24 mouse cellular contexts compared by ENCODE assay signal in genomic region chr8:8758283-8758682, GRCm38 (mm10).
DNase-seq lines count a peak whose midpoint lies in the region; ATAC-seq and TF ChIP-seq lines count a peak whose summit lies in the region.
"Had no signal": no experiment of that assay in that cellular context is flagged by ENCODE, and none has a peak within 500 bp of the region (broad histone marks: within the 10 kb centered on the region; RNA-seq: fewer than 3 reads in every experiment).

No protein-coding gene starts in this region.

- no peak overlapping the region for H3K27ac ChIP-seq in embryonic facial prominence, embryonic 14.5 days (replicated peaks; ENCODE audit: low read depth, low read length)
- no peak overlapping the region for H3K27ac ChIP-seq in embryonic facial prominence, embryonic 10.5 days (replicated peaks)
- H3K27ac ChIP-seq in lung, embryonic 16.5 days (ENCODE audit: low read length) = no peak overlapping the region
- H3K27ac ChIP-seq in midbrain, embryonic 11.5 days (ENCODE audit: low read depth, low read length) = no peak overlapping the region
- H3K27ac ChIP-seq in midbrain, postnatal 0 days (ENCODE audit: low read depth, low read length) = no peak overlapping the region
- H3K27ac ChIP-seq: embryonic facial prominence, embryonic 13.5 days; forebrain, embryonic 13.5 days; forebrain, embryonic 15.5 days had no signal

- H3K4me3 ChIP-seq in embryonic facial prominence, embryonic 14.5 days (ENCODE audit: low read depth, low read length) = no peak overlapping the region
- H3K4me3 ChIP-seq in embryonic facial prominence, embryonic 10.5 days = no peak overlapping the region
- no peak overlapping the region for H3K4me3 ChIP-seq in lung, embryonic 16.5 days (ENCODE audit: low read length)
- no peak overlapping the region for H3K4me3 ChIP-seq in midbrain, embryonic 11.5 days (ENCODE audit: low read depth, low read length)
- H3K4me3 ChIP-seq in midbrain, postnatal 0 days (ENCODE audit: low read depth, low read length) = no peak overlapping the region
- H3K4me3 ChIP-seq: embryonic facial prominence, embryonic 13.5 days; forebrain, embryonic 13.5 days; forebrain, embryonic 15.5 days had no signal

- no peaks in the 10 kb centered on the region for H3K27me3 ChIP-seq in embryonic facial prominence, embryonic 14.5 days (replicated peaks; ENCODE audit: control insufficient read depth, insufficient read depth, low read length)
- no peaks in the 10 kb centered on the region for H3K27me3 ChIP-seq in embryonic facial prominence, embryonic 10.5 days (replicated peaks; ENCODE audit: low read depth, poor library complexity, severe bottlenecking)
- no peaks in the 10 kb centered on the region for H3K27me3 ChIP-seq in lung, embryonic 16.5 days (ENCODE audit: control insufficient read depth, insufficient read depth, low read depth, low read length)
- no peaks in the 10 kb centered on the region for H3K27me3 ChIP-seq in midbrain, embryonic 11.5 days (ENCODE audit: control insufficient read depth, insufficient read depth, low read length)
- H3K27me3 ChIP-seq in midbrain, postnatal 0 days (ENCODE audit: insufficient read depth, low read length) = no peaks in the 10 kb centered on the region
- H3K27me3 ChIP-seq: CH12.LX; embryonic facial prominence, embryonic 13.5 days; forebrain, embryonic 13.5 days; forebrain, embryonic 15.5 days had no signal

- no peak for TF ChIP-seq CTCF in midbrain, postnatal 0 days (IDR thresholded peaks at IDR 0.05)

- H3K9me3 ChIP-seq in embryonic facial prominence, embryonic 14.5 days (ENCODE audit: control insufficient read depth, low read length) = no peaks in the 10 kb centered on the region
- no peaks in the 10 kb centered on the region for H3K9me3 ChIP-seq in embryonic facial prominence, embryonic 10.5 days
- no peaks in the 10 kb centered on the region for H3K9me3 ChIP-seq in lung, embryonic 16.5 days (ENCODE audit: control insufficient read depth, low read length)
- H3K9me3 ChIP-seq in midbrain, embryonic 11.5 days (ENCODE audit: control insufficient read depth, low read length) = no peaks in the 10 kb centered on the region
- H3K9me3 ChIP-seq in midbrain, postnatal 0 days (ENCODE audit: low read length) = no peaks in the 10 kb centered on the region
- H3K9me3 ChIP-seq: embryonic facial prominence, embryonic 13.5 days; forebrain, embryonic 13.5 days; forebrain, embryonic 15.5 days; G1E had no signal

- WGBS in embryonic facial prominence, embryonic 14.5 days = 64% methylated on average over 8 of the region's 8 CpGs
- 87% methylated on average over 8 of the region's 8 CpGs for WGBS in embryonic facial prominence, embryonic 10.5 days
- WGBS in lung, embryonic 16.5 days = 38% methylated on average over 8 of the region's 8 CpGs
- WGBS in midbrain, embryonic 11.5 days = 85% methylated on average over 8 of the region's 8 CpGs
- WGBS in midbrain, postnatal 0 days = 81% methylated on average over 8 of the region's 8 CpGs

- H3K4me2 ChIP-seq in embryonic facial prominence, embryonic 14.5 days (ENCODE audit: low read depth, low read length) = no peak overlapping the region
- H3K4me2 ChIP-seq in lung, embryonic 16.5 days (ENCODE audit: low read depth, low read length) = no peak overlapping the region
- H3K4me2 ChIP-seq in midbrain, embryonic 11.5 days = no peak overlapping the region
- H3K4me2 ChIP-seq in midbrain, postnatal 0 days (ENCODE audit: low read depth, low read length, poor library complexity, severe bottlenecking) = no peak overlapping the region
- H3K4me2 ChIP-seq: embryonic facial prominence, embryonic 13.5 days; forebrain, embryonic 13.5 days; forebrain, embryonic 15.5 days had no signal

- peak; percentile 30; the same call in 1 of the 2 replicates for ATAC-seq in embryonic facial prominence, embryonic 14.5 days (ENCODE audit: low read depth)
- peak; percentile 70 for ATAC-seq in lung, embryonic 16.5 days (ENCODE audit: low read depth)
- no peak for ATAC-seq in midbrain, embryonic 11.5 days (ENCODE audit: low FRiP score)
- ATAC-seq in midbrain, postnatal 0 days (ENCODE audit: low FRiP score) = no peak
- ATAC-seq: activated CD4-positive, CD25-positive, alpha-beta regulatory T cell, adult 4 months; CD4-positive, CD25-positive, alpha-beta regulatory T cell, adult 4 months; forebrain, embryonic 13.5 days; forebrain, embryonic 15.5 days; forebrain, postnatal 0 days; Patski had no signal

- no peak overlapping the region for H3K9ac ChIP-seq in embryonic facial prominence, embryonic 14.5 days (ENCODE audit: low read depth, low read length)
- H3K9ac ChIP-seq in lung, embryonic 16.5 days (ENCODE audit: low read length) = no peak overlapping the region
- H3K9ac ChIP-seq in midbrain, embryonic 11.5 days (ENCODE audit: low read length) = no peak overlapping the region
- no peak overlapping the region for H3K9ac ChIP-seq in midbrain, postnatal 0 days (replicated peaks; ENCODE audit: low read length, poor library complexity, severe bottlenecking)
- H3K9ac ChIP-seq: embryonic facial prominence, embryonic 13.5 days; forebrain, embryonic 13.5 days; forebrain, embryonic 15.5 days; forebrain, postnatal 0 days had no signal

- 0 out of 2 replicates have a peak, but pooled peaks cover 3% of the 10 kb centered on the region for H3K4me1 ChIP-seq in embryonic facial prominence, embryonic 14.5 days (ENCODE audit: control insufficient read depth, insufficient read depth, low read length)
- no peaks in the 10 kb centered on the region for H3K4me1 ChIP-seq in embryonic facial prominence, embryonic 10.5 days
- no peaks in the 10 kb centered on the region for H3K4me1 ChIP-seq in lung, embryonic 16.5 days (replicated peaks; ENCODE audit: control insufficient read depth, insufficient read depth, low read length)
- no peaks in the 10 kb centered on the region for H3K4me1 ChIP-seq in midbrain, embryonic 11.5 days (ENCODE audit: control insufficient read depth, insufficient read depth, low read length)
- peaks cover 3% of the 10 kb centered on the region; the same call in 1 of the 2 replicates for H3K4me1 ChIP-seq in midbrain, postnatal 0 days (ENCODE audit: insufficient read depth, low read length)
- H3K4me1 ChIP-seq: forebrain, embryonic 13.5 days; forebrain, embryonic 15.5 days had no signal

- no peaks in the 10 kb centered on the region for H3K36me3 ChIP-seq in embryonic facial prominence, embryonic 14.5 days (ENCODE audit: control insufficient read depth, insufficient read depth, low read length)
- no peaks in the 10 kb centered on the region for H3K36me3 ChIP-seq in embryonic facial prominence, embryonic 10.5 days (replicated peaks)
- no peaks in the 10 kb centered on the region for H3K36me3 ChIP-seq in lung, embryonic 16.5 days (ENCODE audit: control insufficient read depth, insufficient read depth, low read length)
- no peaks in the 10 kb centered on the region for H3K36me3 ChIP-seq in midbrain, embryonic 11.5 days (ENCODE audit: control insufficient read depth, insufficient read depth, low read length)
- no peaks in the 10 kb centered on the region for H3K36me3 ChIP-seq in midbrain, postnatal 0 days (ENCODE audit: insufficient read depth, low read length)
- H3K36me3 ChIP-seq: embryonic facial prominence, embryonic 13.5 days; forebrain, embryonic 15.5 days; G1E had no signal

- peak; percentile 53 for DNase-seq in embryonic facial prominence, embryonic 14.5 days (ENCODE audit: low spot score)
- DNase-seq in embryonic facial prominence, embryonic 10.5 days (ENCODE audit: low spot score) = no peak
- no peak for DNase-seq in lung, postnatal 14 days
- peak; percentile 69 for DNase-seq in midbrain, embryonic 11.5 days (ENCODE audit: low spot score, missing footprints)
- DNase-seq in midbrain, postnatal 0 days (ENCODE audit: low spot score) = no peak
- DNase-seq: adrenal gland, adult 8-10 months; adrenal gland, postnatal 14 days; adrenal gland, postnatal 36 days; B cell, adult 2 months; cerebellum, adult 11-12 months; cerebellum, adult 2 months; cerebellum, adult 9-10 months; cerebellum, postnatal 10 days; cerebellum, postnatal 25 days; forebrain, postnatal 0 days had no signal

Comparison
In these comparisons a context has a peak if more than half of its experiments do, and no peak if none do; other contexts are left out.
1. DNase-seq: peak in embryonic facial prominence, embryonic 14.5 days (single experiment) and midbrain, embryonic 11.5 days (single experiment); none in embryonic facial prominence, embryonic 10.5 days (single experiment), lung, postnatal 14 days (single experiment) and midbrain, postnatal 0 days (single experiment).
2. ATAC-seq: peak in embryonic facial prominence, embryonic 14.5 days (single experiment) and lung, embryonic 16.5 days (single experiment); none in midbrain, embryonic 11.5 days (single experiment) and midbrain, postnatal 0 days (single experiment).